Mouse (Mus musculus): ENCODE results near the gene Olfr605.
"Not testable (repeated sequence)": the region's sequence is repeated elsewhere in the genome, so short reads cannot be mapped to it uniquely, and the experiment has no call there.

Gene Olfr605

DNA sequence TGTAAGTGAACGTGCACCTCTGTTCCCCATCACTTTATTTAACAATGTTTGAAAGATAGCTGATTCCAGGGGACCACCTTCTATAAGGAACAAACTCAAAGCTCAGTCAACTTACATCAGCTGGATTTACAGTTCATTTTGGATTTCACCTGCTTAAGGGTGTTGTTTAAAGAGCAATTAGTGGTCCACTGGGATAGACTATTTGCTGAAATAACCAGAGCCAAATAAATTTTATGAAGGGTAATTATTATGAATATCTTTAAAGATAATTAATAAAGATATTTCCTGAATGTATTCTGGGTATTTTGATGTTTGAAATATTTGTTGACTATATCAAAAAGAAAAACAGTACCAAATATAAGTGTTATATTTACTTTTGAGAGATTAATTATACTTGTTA, at the start of gene Olfr605:
Olfr605 (minus strand) TSS at position 101 of the 400 bp plus-strand sequence.
- DNase-seq (ENCODE audit: low spot score): no peak

DNA sequence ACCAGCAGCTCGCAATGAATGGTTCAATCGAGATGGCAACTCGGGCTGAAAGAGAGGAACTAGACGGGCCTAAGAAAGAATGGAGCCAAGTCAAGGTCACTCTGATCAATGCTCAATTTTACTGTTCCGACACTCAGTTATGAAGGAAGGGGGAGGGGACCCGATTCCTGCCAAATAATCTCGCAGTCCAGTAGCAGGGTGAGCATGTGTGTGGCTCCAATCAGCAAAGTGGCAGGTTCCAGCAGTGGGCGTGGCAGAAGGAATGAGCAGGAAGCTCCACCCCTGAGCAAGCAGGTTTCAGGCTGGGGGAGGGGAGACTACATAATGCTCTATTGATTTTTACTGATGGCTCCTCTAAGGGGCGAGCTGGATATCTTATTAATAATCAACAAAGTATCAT, 31.9 kb upstream of the Olfr605 start:
- not testable (repeated sequence) for DNase-seq (ENCODE audit: low spot score)

DNA sequence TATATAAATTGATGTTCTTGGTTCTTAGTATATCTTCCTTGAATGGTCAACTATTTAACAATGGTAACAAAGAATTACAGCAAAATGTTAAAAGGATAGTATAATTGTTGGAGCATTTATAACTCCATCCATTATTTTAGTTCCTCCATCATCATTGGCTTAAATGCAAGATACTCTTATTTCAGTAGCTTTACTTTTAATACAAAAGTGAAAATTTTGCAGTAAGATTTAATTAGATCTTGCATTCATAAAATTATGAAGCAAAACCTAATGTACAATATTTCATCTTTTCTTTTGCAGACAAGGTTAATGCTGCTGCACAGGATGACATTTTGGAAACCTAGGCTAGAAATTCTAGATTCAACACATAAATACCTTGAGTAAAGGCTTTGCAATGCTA, 24.3 kb upstream of the Olfr605 start, which contains the start of gene Olfr608:
Olfr608 (plus strand) TSS at position 301 of the 400 bp plus-strand sequence.
- DNase-seq (ENCODE audit: low spot score): no peak

DNA sequence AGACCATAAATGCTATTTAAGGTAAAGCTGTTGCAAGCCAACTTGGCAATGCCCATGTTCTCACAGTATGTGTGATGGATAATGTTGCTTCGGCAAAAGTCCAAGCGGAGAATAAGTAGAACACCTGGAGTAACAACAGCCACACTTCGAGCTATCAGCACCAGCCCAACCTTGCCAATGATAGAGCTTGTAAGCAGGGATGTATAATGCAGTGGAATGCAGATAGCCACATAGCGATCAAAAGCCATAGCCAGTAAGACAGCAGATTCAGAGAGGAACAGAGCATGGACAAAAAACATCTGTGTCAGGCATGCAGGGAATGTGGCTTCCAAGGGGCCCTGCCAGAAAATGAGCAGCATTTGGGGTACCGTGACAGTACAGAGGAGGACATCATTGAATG, 15.4 kb upstream of the Olfr605 start:
- DNase-seq (ENCODE audit: low spot score): no peak

DNA sequence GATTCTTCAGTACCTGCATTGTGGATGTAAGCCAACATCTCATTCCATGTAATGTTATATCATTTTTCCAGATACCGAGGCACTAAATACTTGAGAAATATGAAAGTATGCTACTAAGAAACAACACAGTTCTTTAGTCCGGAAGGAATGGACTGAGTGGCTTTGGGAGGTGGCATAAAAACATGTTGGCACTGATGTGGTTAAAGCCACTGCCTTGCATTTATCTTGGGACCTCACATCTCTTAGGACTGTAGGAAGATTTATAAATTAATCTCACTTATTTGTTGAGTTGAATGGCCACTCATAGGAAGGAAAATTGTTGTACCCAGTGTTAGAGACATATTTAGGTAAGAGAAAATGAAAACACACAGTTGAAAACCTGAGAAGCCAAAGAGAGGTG, 3.5 kb upstream of the Olfr605 start, which contains the start of gene Olfr606:
Olfr606 (plus strand) TSS at position 301 of the 400 bp plus-strand sequence.
- no peak for DNase-seq (ENCODE audit: low spot score)

DNA sequence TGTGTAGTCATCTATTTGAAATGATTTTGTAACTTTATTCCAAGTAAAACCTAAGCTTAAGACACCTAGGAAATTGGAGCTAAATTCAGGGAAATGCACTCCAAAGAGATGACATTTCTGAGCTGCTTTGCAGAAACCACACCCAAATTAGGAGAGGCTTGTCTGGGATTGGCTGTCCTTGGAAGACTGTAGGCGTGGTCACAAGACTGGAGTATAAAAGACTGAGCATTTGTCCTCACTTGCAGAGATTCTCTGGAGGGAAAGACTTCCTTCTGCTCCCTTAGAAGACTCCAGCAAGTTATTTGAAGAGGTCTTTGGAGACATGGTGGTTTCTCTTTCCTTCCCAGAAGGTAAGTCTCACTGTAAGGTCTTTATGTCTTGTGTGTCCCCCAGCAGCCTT, 30.5 kb downstream of the Olfr605 start, which contains the start of gene Usp17lc:
Usp17lc (plus strand) TSS at position 301 of the 400 bp plus-strand sequence.
- DNase-seq (ENCODE audit: low spot score): not testable (repeated sequence)

DNA sequence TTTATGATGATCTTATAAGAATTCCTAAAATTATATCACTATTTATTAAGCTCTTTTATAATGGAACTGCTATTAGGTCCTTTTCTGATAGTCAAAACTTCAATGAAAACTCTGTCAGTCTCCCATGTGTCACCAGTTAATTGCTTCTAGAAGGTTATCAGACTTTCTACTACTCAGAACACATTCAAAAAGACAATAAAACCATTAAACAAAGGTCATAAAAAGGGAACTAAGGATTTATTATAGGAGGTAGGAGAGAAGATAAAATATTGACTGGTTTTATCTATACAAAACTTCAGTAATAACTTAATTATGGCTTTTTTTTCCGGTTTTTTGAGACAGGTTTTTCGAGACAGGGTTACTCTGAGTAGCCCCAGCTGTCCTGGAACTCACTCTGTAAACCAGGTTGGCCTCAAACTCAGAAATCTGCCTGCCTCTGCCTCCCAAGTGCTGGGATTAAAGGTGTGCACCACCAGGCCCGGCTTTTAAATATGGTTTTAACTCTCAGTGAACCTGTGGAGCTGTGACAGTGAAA, 38.7 kb downstream of the Olfr605 start:
- DNase-seq (ENCODE audit: low spot score): not testable (repeated sequence)

DNA sequence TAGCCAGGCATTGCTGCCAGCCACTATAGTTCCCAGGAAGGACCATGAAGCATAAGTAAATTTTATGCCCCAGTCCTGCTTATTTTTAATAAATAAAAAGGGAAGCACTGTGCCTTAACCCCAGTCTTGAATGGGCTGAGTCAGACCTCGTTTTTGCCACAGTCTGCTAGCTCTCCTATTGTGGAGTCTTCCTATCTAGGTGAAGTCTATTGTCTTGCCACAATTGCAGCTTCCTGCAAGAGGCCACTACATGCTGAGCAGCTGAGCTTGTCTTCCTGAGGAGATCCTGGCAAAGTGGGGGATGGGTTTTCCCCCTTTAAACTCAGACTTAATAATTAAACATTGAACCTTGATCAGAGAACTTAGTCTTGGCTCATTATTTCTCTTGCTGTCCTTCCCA, 46.3 kb downstream of the Olfr605 start:
- DNase-seq (ENCODE audit: low spot score): no peak

DNA sequence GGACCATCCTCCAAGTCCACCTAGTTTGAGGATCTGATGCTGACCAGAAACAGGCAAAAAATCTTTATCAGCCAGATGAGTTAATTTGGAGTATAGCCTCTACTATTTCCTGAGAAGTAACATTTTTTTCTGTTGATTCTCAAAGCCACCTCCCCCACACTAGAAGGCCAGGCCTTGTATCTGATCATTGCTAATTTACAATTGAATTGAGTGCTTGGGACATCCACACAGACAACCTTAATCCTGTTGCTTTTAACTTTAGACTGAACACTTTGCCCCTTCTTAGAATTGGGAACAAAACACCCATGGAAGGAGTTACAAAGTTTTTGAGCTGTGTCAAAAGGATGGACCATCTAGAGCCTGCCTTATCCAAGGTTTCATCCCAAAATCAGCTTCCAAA, 47.5 kb downstream of the Olfr605 start:
- no peak for DNase-seq (ENCODE audit: low spot score)
